Mouse (Mus musculus): Measurements from ENCODE around the gene Odam. TPM values are rescaled to one million over a fixed set of nuclear protein-coding genes. Genes with fewer than 3 reads are reported as not detected.

The Odam gene
- polyA plus RNA-seq (2017; shearing (Covaris generic)), result not detected

GRCm38 (mm10) chr5:87884729-87885128, at the start of gene Odam:
TSS of gene Odam (plus strand) at chr5:87885029.

GRCm38 (mm10) chr5:87925372-87925771, 40.5 kb downstream of the Odam start, which contains the start of gene Csn3:
TSS of gene Csn3 (plus strand) at chr5:87925579.

Other genes with a start within 250 kb of the Odam start
- gene Csn1s1, start 218.8 kb upstream of the Odam start, polyA plus RNA-seq (2017; shearing (Covaris generic)), result not detected
- not detected for gene Csn2, start 185.4 kb upstream of the Odam start, polyA plus RNA-seq (2017; shearing (Covaris generic))
- gene Csn1s2a, start 110.5 kb upstream of the Odam start, polyA plus RNA-seq (2017; shearing (Covaris generic)), result not detected
- not detected for gene Csn1s2b, start 76.9 kb upstream of the Odam start, polyA plus RNA-seq (2017; shearing (Covaris generic))
- not detected for gene Prr27, start 59.3 kb upstream of the Odam start, polyA plus RNA-seq (2017; shearing (Covaris generic))
- not detected for gene Csn3, start 40.5 kb downstream of the Odam start, polyA plus RNA-seq (2017; shearing (Covaris generic))
- gene 2310003L06Rik, start 84.4 kb downstream of the Odam start, polyA plus RNA-seq (2017; shearing (Covaris generic)), result not detected
- not detected for gene Gm28434, start 84.5 kb downstream of the Odam start, polyA plus RNA-seq (2017; shearing (Covaris generic))
- not detected for gene Cabs1, start 94.4 kb downstream of the Odam start, polyA plus RNA-seq (2017; shearing (Covaris generic))
- not detected for gene Smr3a, start 117.5 kb downstream of the Odam start, polyA plus RNA-seq (2017; shearing (Covaris generic))
- not detected for gene Smr2, start 201.5 kb downstream of the Odam start, polyA plus RNA-seq (2017; shearing (Covaris generic))
- not detected for gene Gm11116, start 226.5 kb downstream of the Odam start, polyA plus RNA-seq (2017; shearing (Covaris generic))

Data from activated CD4-positive, CD25-positive, alpha-beta regulatory T cell, adult 9 weeks (primary cell).